In genomic region chr15:85266729-85267434, GRCm38 (mm10) we compare ENCODE assay signal across 8 mouse cellular contexts.
DNase-seq lines count a peak whose midpoint lies in the region; TF ChIP-seq lines count a peak whose summit lies in the region.

No protein-coding gene starts in this region.

- no peak for TF ChIP-seq POLR2A in thymus, adult 2 months (IDR thresholded peaks at IDR 0.05; ENCODE audit: control insufficient read depth, extremely low read depth, insufficient read depth, low read length, poor library complexity)

- peak; percentile 64 for DNase-seq in thymus, adult 2 months
- no peak for DNase-seq in thymus, adult 18-20 months
- DNase-seq in cerebellum, postnatal 10 days: peak; percentile 92 to 96
- DNase-seq in frontal cortex, postnatal 36 days (ENCODE audit: low spot score in 2 of 2): peak; percentile 89 to 93
- peak; percentile 40 for DNase-seq in large intestine, adult 2 months (ENCODE audit: low read depth, low spot score)
- DNase-seq in lung, adult 18-20 months: peak; percentile 72 to 77
- peak; percentile 61 for DNase-seq in retina, adult 2 months (ENCODE audit: low read depth, low spot score)
- peak; percentile 73 to 81 for DNase-seq in urinary bladder, adult 18-20 months (ENCODE audit: low spot score in 2 of 2)

- H3K4me1 ChIP-seq in thymus, adult 2 months (replicated peaks; ENCODE audit: control insufficient read depth, insufficient read depth, low read length): no peaks in the 10 kb centered on the region

- H3K4me3 ChIP-seq in thymus, adult 2 months (ENCODE audit: control insufficient read depth, insufficient read depth, low read length): no peak overlapping the region

- no peaks in the 10 kb centered on the region for H3K27me3 ChIP-seq in thymus, adult 2 months (ENCODE audit: control insufficient read depth, insufficient read depth, low read length)

- no peaks in the 10 kb centered on the region for H3K36me3 ChIP-seq in thymus, adult 2 months (ENCODE audit: control insufficient read depth, insufficient read depth, low read length)

- TF ChIP-seq CTCF in thymus, adult 2 months (IDR thresholded peaks at IDR 0.05; ENCODE audit: borderline replicate concordance, control insufficient read depth, extremely low read depth, insufficient read depth, low read length, poor library complexity): peak; percentile 54; the same call in 1 of the 2 replicates

- 58% methylated on average over 14 of the region's 14 CpGs for WGBS in thymus, adult 2 months
- 35% methylated on average over 14 of the region's 14 CpGs for WGBS in large intestine, adult 2 months

- no peak overlapping the region for H3K27ac ChIP-seq in thymus, adult 2 months (ENCODE audit: control insufficient read depth, insufficient read depth, low read length)

Comparison
In these comparisons a context has a peak if more than half of its experiments do, and no peak if none do; other contexts are left out.
1. DNase-seq: peak in thymus, adult 2 months (single experiment), cerebellum, postnatal 10 days (2 of 2), frontal cortex, postnatal 36 days (2 of 2), large intestine, adult 2 months (single experiment), lung, adult 18-20 months (2 of 2), retina, adult 2 months (single experiment) and urinary bladder, adult 18-20 months (2 of 2); none in thymus, adult 18-20 months (0 of 2).